Mouse (Mus musculus) kidney, adult 2 months (tissue): ENCODE data around the gene Zfp689.

Source experiments
- CTCF ChIP-seq: fragments of 200-500 bp; conservative IDR thresholded peaks from 2 replicates; pipeline ENCODE4 v1.5.1; 2011; ENCODE audit warnings: low read depth, mild to moderate bottlenecking, control low read depth, low read length, moderate library complexity, mixed read lengths; ENCODE audit not compliant: insufficient read depth, insufficient read length
- POLR2A ChIP-seq: fragments of 200-500 bp; IDR thresholded peaks from one replicate; pipeline ENCODE4 v1.6.1; 2011; ENCODE audit warnings: low read depth, low read length, control low read depth

- TF ChIP-seq CTCF (no peak), POLR2A (no peak)
Observed at GRCm38 (mm10) chr7:127479318-127480225, 30.6 kb upstream of the Zfp689 start.
